Mouse (Mus musculus) lung, adult 2 months (tissue): ENCODE data around the gene Ccdc86.

Source experiments
- CTCF ChIP-seq: fragments of 200-500 bp; IDR thresholded peaks from 2 replicates; pipeline ENCODE4 v1.5.1; 2011; ENCODE audit warnings: mild to moderate bottlenecking, low read length, control low read depth; ENCODE audit not compliant: insufficient read depth
- POLR2A ChIP-seq: fragments of 200-500 bp; IDR thresholded peaks from 2 replicates; pipeline ENCODE4 v1.6.1; 2011; ENCODE audit warnings: low read depth, mild to moderate bottlenecking, control low read depth, low read length, borderline replicate concordance; ENCODE audit errors: extremely low read depth

- TF ChIP-seq CTCF: no peak
- TF ChIP-seq POLR2A: no peak
These were observed 1.8 kb downstream of the Ccdc86 start for GRCm38 (mm10) chr19:10947219-10947618.
